Mouse (Mus musculus) embryonic facial prominence, embryonic 13.5 days (tissue): ENCODE measurements around the gene Tpst2. TPM values are rescaled to one million over a fixed set of nuclear protein-coding genes. Genes with fewer than 3 reads are reported as not detected.

ENCODE experiments used
- polyA plus RNA-seq: library from polyadenylated mRNA; unstranded; fragments of >200 nt; fragmentation: Nextera tagmentation; extraction: Ambion mirVana; gene quantifications from 2 replicates; pipeline ENCODE4 v1.2.1, GENCODE M21; 2015

Gene Tpst2
- polyA plus RNA-seq, 1 experiment from 2014 or later = 38.7 TPM

Other genes with a start within 250 kb of the Tpst2 start
- gene Cryba4, start 24.2 kb upstream of the Tpst2 start, polyA plus RNA-seq = 1.0 and 1.9 TPM in 2 replicates
- gene Crybb1, start 20.9 kb upstream of the Tpst2 start, polyA plus RNA-seq = 1.0 and 1.3 TPM in 2 replicates
- gene Tfip11, start 49.7 kb downstream of the Tpst2 start, polyA plus RNA-seq = 31.8 and 32.8 TPM in 2 replicates
- 42.1 and 54.9 TPM in 2 replicates for gene Srrd, start 66.3 kb downstream of the Tpst2 start, polyA plus RNA-seq
- 42.4 and 42.9 TPM in 2 replicates for gene Hps4, start 66.4 kb downstream of the Tpst2 start, polyA plus RNA-seq
- 0.18 and 0.34 TPM in 2 replicates for gene Gm6583, start 79.3 kb downstream of the Tpst2 start, polyA plus RNA-seq
- 14.5 and 14.8 TPM in 2 replicates for gene Asphd2, start 118.2 kb downstream of the Tpst2 start, polyA plus RNA-seq
- 0.08 and 0.15 TPM in 2 replicates for gene Gm6588, start 172.7 kb downstream of the Tpst2 start, polyA plus RNA-seq